Mouse (Mus musculus) neural tube, embryonic 11.5 days (tissue): ENCODE data around the gene Mapk3. TPM values are rescaled to one million over a fixed set of nuclear protein-coding genes. Genes with fewer than 3 reads are reported as not detected.
A peak's percentile ranks its signal among the peaks of the same experiment; 100 is the strongest.
"Not testable (repeated sequence)": the region's sequence is repeated elsewhere in the genome, so short reads cannot be mapped to it uniquely, and the experiment has no call there.

Experiments used
- ATAC-seq: fragments of 200-750 bp; cut with Nextera tagmentation; 2 replicates; pipeline ENCODE4 v1.8.0; 2017; ENCODE audit warnings: moderate number of reproducible peaks, mild to moderate bottlenecking, moderate TSS enrichment, moderate library complexity; ENCODE audit not compliant: insufficient read depth, low FRiP score, low TSS enrichment
- DNase-seq: peaks from one replicate; pipeline ENCODE4 v3.0.0-alpha.2; 2015; ENCODE audit warnings: low spot score
- H3K27ac ChIP-seq: fragments of 300-500 bp; sonication (generic); 2 replicates; pipeline ENCODE4 v1.5.1; 2014; ENCODE audit warnings: low read depth, mild to moderate bottlenecking, low read length
- H3K27me3 ChIP-seq: fragments of 300-500 bp; sonication (generic); 2 replicates; pipeline ENCODE4 v1.6.1; 2014; ENCODE audit warnings: mild to moderate bottlenecking, low read length, mixed read lengths; ENCODE audit not compliant: control insufficient read depth, insufficient read depth
- H3K36me3 ChIP-seq: fragments of 300-500 bp; sonication (generic); 2 replicates; pipeline ENCODE4 v1.6.1; 2014; ENCODE audit warnings: mild to moderate bottlenecking, low read length, moderate library complexity, mixed read lengths; ENCODE audit not compliant: control insufficient read depth, insufficient read depth
- H3K4me1 ChIP-seq: fragments of 300-500 bp; sonication (generic); 2 replicates; pipeline ENCODE4 v1.6.1; 2014; ENCODE audit warnings: low read length, mixed read lengths; ENCODE audit not compliant: control insufficient read depth, insufficient read depth
- H3K4me2 ChIP-seq: fragments of 300-500 bp; sonication (generic); 2 replicates; pipeline ENCODE4 v1.6.1; 2014; ENCODE audit warnings: low read depth, mild to moderate bottlenecking, moderate library complexity
- H3K4me3 ChIP-seq: fragments of 300-500 bp; sonication (generic); 2 replicates; pipeline ENCODE4 v1.5.1; 2014; ENCODE audit warnings: low read depth, low read length
- H3K9ac ChIP-seq: fragments of 300-500 bp; sonication (generic); 2 replicates; pipeline ENCODE4 v1.6.1; 2014; ENCODE audit warnings: mild to moderate bottlenecking, low read length
- H3K9me3 ChIP-seq: fragments of 300-500 bp; sonication (generic); 2 replicates; pipeline ENCODE4 v1.6.1; 2016; ENCODE audit warnings: low read length; ENCODE audit not compliant: control insufficient read depth
- WGBS: fragments of 180-500 bp; shearing (Covaris S2); extraction: QIAGEN DNeasy Blood & Tissue Kit; methylation state at CpG from one replicate; pipeline ENCODE4 v1.1.7; 2014; 5-methylcytosine and 5-hydroxymethylcytosine counted together
- polyA plus RNA-seq: library from polyadenylated mRNA; unstranded; fragments of >200 nt; fragmentation: Nextera tagmentation; extraction: Ambion mirVana; gene quantifications from 2 replicates; pipeline ENCODE4 v1.2.1, GENCODE M21; 2014

Gene Mapk3
- polyA plus RNA-seq, 1 experiment from 2014 or later, result 55.3 TPM

- peak within 1 kb of the TSS; percentile 65 for H3K4me3 ChIP-seq
- 0% methylated on average over 24 of the region's 37 CpGs for WGBS
- DNase-seq (peak; percentile 93), ATAC-seq (peak; percentile 85)
- H3K27ac ChIP-seq, result peak within 1 kb of the TSS; percentile 77
- H3K36me3 ChIP-seq, result no peaks in the 10 kb centered on the region
- peaks cover 22% of the 10 kb centered on the region for H3K4me1 ChIP-seq
- peak within 1 kb of the TSS; percentile 89 for H3K4me2 ChIP-seq
- H3K9me3 ChIP-seq, result no peaks in the 10 kb centered on the region
- H3K9ac ChIP-seq, result peak within 1 kb of the TSS; percentile 82
- no peaks in the 10 kb centered on the region for H3K27me3 ChIP-seq
Observed at GRCm38 (mm10) chr7:126776598-126777057, 17.2 kb downstream of the Mapk3 start, which contains the start of gene Ypel3. Gene Ypel3, plus strand, starts transcription at chr7:126776955.

GRCm38 (mm10) chr7:126777476-126777875 lies 18.1 kb downstream of the Mapk3 start:
- H3K4me3 ChIP-seq, result peak overlapping the region; percentile 65
- H3K27me3 ChIP-seq, result no peaks in the 10 kb centered on the region
- H3K4me2 ChIP-seq, result peak overlapping the region; percentile 89
- H3K9ac ChIP-seq, result peak overlapping the region; percentile 82
- ATAC-seq (no peak), DNase-seq (no peak)
- no peaks in the 10 kb centered on the region for H3K36me3 ChIP-seq
- peaks cover 25% of the 10 kb centered on the region for H3K4me1 ChIP-seq
- H3K9me3 ChIP-seq, result no peaks in the 10 kb centered on the region
- 0 out of 2 replicates have a peak overlapping the region, but pooled peaks have one; percentile 77 for H3K27ac ChIP-seq
- 55% methylated on average over 10 of the region's 10 CpGs for WGBS

- Histone ChIP-seq H3K27me3 (no peaks in the 10 kb centered on the region), H3K9me3 (no peaks in the 10 kb centered on the region), H3K36me3 (no peaks in the 10 kb centered on the region), H3K4me2 (no peak overlapping the region), H3K4me3 (no peak overlapping the region), H3K27ac (no peak overlapping the region), H3K9ac (no peak overlapping the region), H3K4me1 (peaks cover 25% of the 10 kb centered on the region)
- DNase-seq (no peak), ATAC-seq (no peak)
- WGBS, result 87% methylated on average over 3 of the region's 3 CpGs
Observed at GRCm38 (mm10) chr7:126778147-126778546, 18.7 kb downstream of the Mapk3 start.

GRCm38 (mm10) chr7:126779101-126779500 lies 19.7 kb downstream of the Mapk3 start:
- H3K27ac ChIP-seq, H3K9me3 ChIP-seq, ATAC-seq, H3K4me3 ChIP-seq, H3K36me3 ChIP-seq, H3K9ac ChIP-seq, DNase-seq, H3K4me2 ChIP-seq, H3K27me3 ChIP-seq: not testable (repeated sequence)
- 96% methylated on average over 7 of the region's 7 CpGs for WGBS
- H3K4me1 ChIP-seq, result peaks cover 25% of the 10 kb centered on the region

GRCm38 (mm10) chr7:126779983-126780970 lies 20.9 kb downstream of the Mapk3 start:
- WGBS, result under 1% methylated on average over 21 of the region's 21 CpGs
- Histone ChIP-seq H3K4me3 (peak overlapping the region; percentile 28), H3K27me3 (no peaks in the 10 kb centered on the region), H3K4me2 (peak overlapping the region; percentile 59), H3K9ac (peak overlapping the region; percentile 39), H3K9me3 (no peaks in the 10 kb centered on the region), H3K4me1 (peaks cover 25% of the 10 kb centered on the region), H3K36me3 (peaks cover 6% of the 10 kb centered on the region), H3K27ac (peak overlapping the region; percentile 68)
- ATAC-seq (peak; percentile 65), DNase-seq (peak; percentile 93)

GRCm38 (mm10) chr7:126780971-126781635 lies 21.7 kb downstream of the Mapk3 start, which contains the start of gene Tbx6:
Gene Tbx6, plus strand, starts transcription at chr7:126781483.
- peak; percentile 15 for ATAC-seq

GRCm38 (mm10) chr7:126781661-126782370 lies 22.4 kb downstream of the Mapk3 start:
- no peak overlapping the region; the same call in 1 of the 2 replicates for H3K9ac ChIP-seq
- H3K4me2 ChIP-seq, result peak overlapping the region; percentile 59
- WGBS, result 28% methylated on average over 11 of the region's 11 CpGs
- ATAC-seq (no peak), DNase-seq (no peak)
- H3K27me3 ChIP-seq, result no peaks in the 10 kb centered on the region
- no peak overlapping the region for H3K27ac ChIP-seq
- H3K4me3 ChIP-seq, result no peak overlapping the region
- H3K9me3 ChIP-seq, result no peaks in the 10 kb centered on the region
- H3K4me1 ChIP-seq, result peaks cover 17% of the 10 kb centered on the region
- peaks cover 13% of the 10 kb centered on the region for H3K36me3 ChIP-seq

More at GRCm38 (mm10) chr7:126780971-126781635, 21.7 kb downstream of the Mapk3 start, which contains the start of gene Tbx6:
- peak within 1 kb of the TSS; percentile 68; the same call in 1 of the 2 replicates for H3K27ac ChIP-seq
- H3K4me3 ChIP-seq, result peak within 1 kb of the TSS; percentile 28
- no peaks in the 10 kb centered on the region for H3K9me3 ChIP-seq
- DNase-seq, result no peak
- 5% methylated on average over 22 of the region's 22 CpGs for WGBS
- H3K4me2 ChIP-seq, result peak within 1 kb of the TSS; percentile 59
- H3K9ac ChIP-seq, result peak within 1 kb of the TSS; percentile 39
- no peaks in the 10 kb centered on the region for H3K27me3 ChIP-seq
- H3K4me1 ChIP-seq, result peaks cover 21% of the 10 kb centered on the region
- peaks cover 12% of the 10 kb centered on the region for H3K36me3 ChIP-seq

- no peak overlapping the region for H3K9ac ChIP-seq
- peaks cover 13% of the 10 kb centered on the region for H3K36me3 ChIP-seq
- peaks cover 14% of the 10 kb centered on the region for H3K4me1 ChIP-seq
- no peak overlapping the region for H3K27ac ChIP-seq
- no peak overlapping the region for H3K4me3 ChIP-seq
- 72% methylated on average over 13 of the region's 13 CpGs for WGBS
- DNase-seq (no peak), ATAC-seq (no peak)
- no peaks in the 10 kb centered on the region for H3K27me3 ChIP-seq
- no peaks in the 10 kb centered on the region for H3K9me3 ChIP-seq
- H3K4me2 ChIP-seq, result no peak overlapping the region
Observed at GRCm38 (mm10) chr7:126782693-126783092, 23.3 kb downstream of the Mapk3 start.
